Mouse (Mus musculus): ENCODE results near the gene Acsl1. TPM values are rescaled to one million over a fixed set of nuclear protein-coding genes. Genes with fewer than 3 reads are reported as not detected.

The Acsl1 gene
- polyA plus RNA-seq, 1 experiment from 2014 or later: 15.7 TPM

DNA sequence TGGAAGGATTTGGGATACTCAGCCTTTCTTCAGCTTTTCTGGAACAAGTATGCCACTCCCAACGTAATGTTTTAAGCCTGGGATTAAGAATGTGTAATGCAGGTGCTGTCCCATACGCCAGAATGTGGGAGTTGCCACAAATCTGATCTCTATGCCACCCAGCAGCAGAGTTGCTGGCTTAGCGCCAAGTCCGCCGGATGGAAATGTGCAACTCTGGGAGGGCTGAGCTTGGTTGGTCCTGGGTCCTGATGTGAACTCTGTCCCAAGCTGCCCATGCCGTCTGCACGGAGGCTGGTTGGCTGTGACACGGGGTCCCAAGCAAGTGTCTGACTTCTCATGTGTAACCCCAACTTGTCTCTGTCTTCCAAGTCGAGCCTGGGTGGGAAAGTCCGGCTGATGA, 56.0 kb downstream of the Acsl1 start:
- Histone ChIP-seq H3K4me1 (ENCODE audit: insufficient read depth) (no peaks in the 10 kb centered on the region), H3K9ac (no peak overlapping the region), H3K4me3 (ENCODE audit: low read depth, low read length) (no peak overlapping the region), H3K4me2 (no peak overlapping the region), H3K27ac (ENCODE audit: low read depth) (no peak overlapping the region), H3K36me3 (ENCODE audit: insufficient read depth) (no peaks in the 10 kb centered on the region), H3K9me3 (ENCODE audit: low read depth, low read length) (no peaks in the 10 kb centered on the region), H3K27me3 (ENCODE audit: insufficient read depth, low read length) (no peaks in the 10 kb centered on the region)
- 0 out of 2 replicates have a peak, but pooled peaks have one; percentile 41 for ATAC-seq (ENCODE audit: insufficient read depth)
- 57% methylated on average over 10 of the region's 10 CpGs for WGBS
- peak; percentile 62 for DNase-seq
- no peak for TF ChIP-seq CTCF (IDR thresholded peaks at IDR 0.05; ENCODE audit: low read depth)

GRCm38 (mm10) chr8:46529508-46529907, 58.7 kb downstream of the Acsl1 start:
- DNase-seq: no peak
- H3K36me3 ChIP-seq (ENCODE audit: insufficient read depth): 0 out of 2 replicates have a peak, but pooled peaks cover 4% of the 10 kb centered on the region
- no peaks in the 10 kb centered on the region for H3K9me3 ChIP-seq (ENCODE audit: low read depth, low read length)
- H3K4me3 ChIP-seq (ENCODE audit: low read depth, low read length): no peak overlapping the region
- H3K27ac ChIP-seq (ENCODE audit: low read depth): no peak overlapping the region
- no peak for ATAC-seq (ENCODE audit: insufficient read depth)
- 73% methylated on average over 4 of the region's 4 CpGs for WGBS
- no peak overlapping the region for H3K9ac ChIP-seq
- no peaks in the 10 kb centered on the region for H3K4me1 ChIP-seq (ENCODE audit: insufficient read depth)
- H3K27me3 ChIP-seq (ENCODE audit: insufficient read depth, low read length): no peaks in the 10 kb centered on the region
- H3K4me2 ChIP-seq: no peak overlapping the region
- no peak for TF ChIP-seq CTCF (IDR thresholded peaks at IDR 0.05; ENCODE audit: low read depth)

DNA sequence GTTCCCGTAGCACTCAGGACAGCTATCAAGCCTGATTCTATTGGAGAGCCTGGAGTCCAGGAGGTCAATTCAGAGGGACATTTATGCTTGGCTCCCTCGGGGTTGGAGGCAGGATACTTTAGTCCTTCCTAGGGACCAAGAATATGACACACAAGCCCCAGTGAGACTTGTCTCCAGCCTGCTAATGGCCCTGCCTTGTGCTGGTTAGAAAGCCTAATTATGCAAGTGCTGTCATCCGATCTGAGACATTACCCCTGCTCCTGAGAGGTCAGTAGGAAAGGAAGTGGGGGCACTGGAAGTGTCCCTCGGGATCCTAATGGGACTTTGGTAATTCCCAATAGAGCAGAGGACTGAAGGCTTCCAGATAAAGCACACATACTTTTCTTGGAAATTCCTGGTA, 59.7 kb downstream of the Acsl1 start:
- 45% methylated on average over 4 of the region's 4 CpGs for WGBS
- Histone ChIP-seq H3K27ac (ENCODE audit: low read depth) (no peak overlapping the region), H3K4me3 (ENCODE audit: low read depth, low read length) (no peak overlapping the region), H3K9me3 (ENCODE audit: low read depth, low read length) (no peaks in the 10 kb centered on the region), H3K4me1 (ENCODE audit: insufficient read depth) (no peaks in the 10 kb centered on the region), H3K27me3 (ENCODE audit: insufficient read depth, low read length) (no peaks in the 10 kb centered on the region), H3K9ac (no peak overlapping the region), H3K36me3 (ENCODE audit: insufficient read depth) (0 out of 2 replicates have a peak, but pooled peaks cover 13% of the 10 kb centered on the region), H3K4me2 (no peak overlapping the region)
- no peak for ATAC-seq (ENCODE audit: insufficient read depth)
- no peak for DNase-seq
- no peak for TF ChIP-seq CTCF (IDR thresholded peaks at IDR 0.05; ENCODE audit: low read depth)

- Histone ChIP-seq H3K4me3 (ENCODE audit: low read depth, low read length) (no peak overlapping the region), H3K27ac (ENCODE audit: low read depth) (no peak overlapping the region), H3K9ac (no peak overlapping the region), H3K27me3 (ENCODE audit: insufficient read depth, low read length) (no peaks in the 10 kb centered on the region), H3K4me2 (no peak overlapping the region), H3K4me1 (ENCODE audit: insufficient read depth) (no peaks in the 10 kb centered on the region), H3K36me3 (ENCODE audit: insufficient read depth) (0 out of 2 replicates have a peak, but pooled peaks cover 13% of the 10 kb centered on the region), H3K9me3 (ENCODE audit: low read depth, low read length) (no peaks in the 10 kb centered on the region)
- WGBS: 80% methylated on average over 7 of the region's 7 CpGs
- no peak for DNase-seq
- TF ChIP-seq CTCF (IDR thresholded peaks at IDR 0.05; ENCODE audit: low read depth): no peak
- ATAC-seq (ENCODE audit: insufficient read depth): no peak
Measured at GRCm38 (mm10) chr8:46533926-46534325, 63.1 kb downstream of the Acsl1 start.

DNA sequence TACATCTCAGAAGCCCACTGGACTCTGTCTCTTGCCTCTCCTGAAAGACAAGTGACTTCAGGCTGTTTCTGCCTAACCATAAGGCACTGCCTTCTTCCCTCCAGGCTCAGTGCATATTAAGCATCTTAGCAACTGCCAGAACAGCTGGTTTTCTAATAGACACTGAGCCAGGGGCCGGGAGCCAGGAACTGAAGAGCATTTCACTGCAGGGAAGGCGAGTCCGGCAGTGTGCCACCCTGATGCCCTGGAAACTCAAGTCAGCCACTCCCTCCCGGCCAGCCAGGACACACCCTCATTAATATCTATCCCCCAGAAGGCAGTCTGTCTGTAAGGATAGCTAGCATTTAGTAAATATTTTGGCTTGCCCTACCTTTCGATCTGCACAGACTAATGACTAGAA, 68.9 kb downstream of the Acsl1 start:
- no peak for TF ChIP-seq CTCF (IDR thresholded peaks at IDR 0.05; ENCODE audit: low read depth)
- peak; percentile 38 for DNase-seq
- Histone ChIP-seq H3K27ac (ENCODE audit: low read depth) (peak overlapping the region; percentile 50; the same call in 1 of the 2 replicates), H3K27me3 (ENCODE audit: insufficient read depth, low read length) (no peaks in the 10 kb centered on the region), H3K9ac (no peak overlapping the region), H3K4me2 (no peak overlapping the region), H3K36me3 (ENCODE audit: insufficient read depth) (0 out of 2 replicates have a peak, but pooled peaks cover 7% of the 10 kb centered on the region), H3K9me3 (ENCODE audit: low read depth, low read length) (no peaks in the 10 kb centered on the region), H3K4me1 (ENCODE audit: insufficient read depth) (peaks cover 7% of the 10 kb centered on the region; the same call in 1 of the 2 replicates), H3K4me3 (ENCODE audit: low read depth, low read length) (no peak overlapping the region)
- 50% methylated on average over 5 of the region's 5 CpGs for WGBS
- no peak for ATAC-seq (ENCODE audit: insufficient read depth)

DNA sequence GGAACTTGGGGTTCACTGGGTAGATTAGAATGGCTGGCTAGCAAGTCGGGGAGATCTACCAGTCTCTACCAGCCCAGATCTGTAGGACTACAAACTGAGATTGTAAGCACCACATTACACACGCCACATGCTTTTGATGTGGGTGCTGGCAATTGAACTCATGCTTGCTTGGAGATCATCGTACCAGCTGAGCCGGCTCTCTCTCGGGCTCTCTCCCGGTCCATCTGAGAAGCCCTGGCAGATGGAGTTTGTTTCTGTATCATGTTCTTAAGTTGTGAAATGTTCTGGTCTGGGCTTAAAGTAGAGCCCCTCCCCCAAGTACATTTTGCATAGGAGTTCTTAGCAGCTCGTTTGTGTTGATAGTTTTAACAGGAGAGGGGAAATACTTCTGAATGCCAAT, 72.4 kb downstream of the Acsl1 start:
- Histone ChIP-seq H3K36me3 (ENCODE audit: insufficient read depth) (no peaks in the 10 kb centered on the region), H3K4me1 (ENCODE audit: insufficient read depth) (peaks cover 7% of the 10 kb centered on the region; the same call in 1 of the 2 replicates), H3K4me2 (no peak overlapping the region), H3K4me3 (ENCODE audit: low read depth, low read length) (no peak overlapping the region), H3K27me3 (ENCODE audit: insufficient read depth, low read length) (no peaks in the 10 kb centered on the region), H3K9me3 (ENCODE audit: low read depth, low read length) (no peaks in the 10 kb centered on the region), H3K9ac (no peak overlapping the region), H3K27ac (ENCODE audit: low read depth) (no peak overlapping the region)
- TF ChIP-seq CTCF (IDR thresholded peaks at IDR 0.05; ENCODE audit: low read depth): no peak
- DNase-seq (peak; percentile 60), ATAC-seq (ENCODE audit: insufficient read depth) (peak; percentile 22; the same call in 1 of the 2 replicates)
- 54% methylated on average over 7 of the region's 7 CpGs for WGBS

DNA sequence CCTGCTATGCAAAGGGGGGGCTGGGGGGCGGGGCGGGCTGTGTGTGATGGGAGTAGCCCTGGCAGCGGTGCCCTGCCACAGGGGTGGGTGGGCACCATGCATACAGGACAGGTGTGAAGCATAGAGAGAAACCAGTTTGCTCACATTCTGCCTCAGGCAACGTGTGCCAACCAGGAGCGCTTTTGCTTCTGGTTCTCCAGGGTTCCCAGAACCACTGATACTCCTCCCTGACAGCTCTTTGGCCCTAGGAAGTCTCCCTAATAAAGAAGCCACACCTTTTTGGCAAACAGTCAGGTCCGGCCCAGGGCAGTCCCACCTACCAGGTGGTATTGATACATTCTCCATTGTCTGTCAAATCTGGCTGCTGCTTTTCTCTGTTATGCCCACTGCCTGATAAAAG, 72.8 kb downstream of the Acsl1 start:
- Histone ChIP-seq H3K4me2 (no peak overlapping the region), H3K36me3 (ENCODE audit: insufficient read depth) (no peaks in the 10 kb centered on the region), H3K27me3 (ENCODE audit: insufficient read depth, low read length) (no peaks in the 10 kb centered on the region), H3K4me3 (ENCODE audit: low read depth, low read length) (no peak overlapping the region), H3K9ac (no peak overlapping the region), H3K27ac (ENCODE audit: low read depth) (no peak overlapping the region), H3K9me3 (ENCODE audit: low read depth, low read length) (no peaks in the 10 kb centered on the region), H3K4me1 (ENCODE audit: insufficient read depth) (peaks cover 7% of the 10 kb centered on the region; the same call in 1 of the 2 replicates)
- TF ChIP-seq CTCF (IDR thresholded peaks at IDR 0.05; ENCODE audit: low read depth): no peak
- no peak for DNase-seq
- peak; percentile 17; the same call in 1 of the 2 replicates for ATAC-seq (ENCODE audit: insufficient read depth)
- WGBS: 55% methylated on average over 6 of the region's 6 CpGs

Measured in lung, embryonic 14.5 days (tissue).